In genomic region chr11:101276319-101277070, GRCm38 (mm10) we compare ENCODE assay signal across 11 mouse cellular contexts. TPM values are rescaled to one million over a fixed set of nuclear protein-coding genes. Genes with fewer than 3 reads are reported as not detected.
DNase-seq lines count a peak whose midpoint lies in the region; ATAC-seq and TF ChIP-seq lines count a peak whose summit lies in the region.
"Had no signal": no experiment of that assay in that cellular context is flagged by ENCODE, and none has a peak within 500 bp of the region (broad histone marks: within the 10 kb centered on the region; RNA-seq: fewer than 3 reads in every experiment).

No protein-coding gene starts in this region.

- peak; percentile 38 for DNase-seq in adrenal gland, postnatal 14 days
- no peak for DNase-seq in adrenal gland, adult 2 months
- peak; percentile 28 for DNase-seq in lung, embryonic 14.5 days
- no peak for DNase-seq in lung, postnatal 14 days
- DNase-seq in kidney, postnatal 10 days = peak; percentile 42
- DNase-seq in layer of hippocampus, adult 9-11 months = no peak
- DNase-seq: adrenal gland, postnatal 10 days; right cerebral cortex, postnatal 4 days had no signal

- no peak for ATAC-seq in lung, embryonic 14.5 days (ENCODE audit: insufficient read depth)
- ATAC-seq in stomach, embryonic 15.5 days (ENCODE audit: insufficient read depth, low FRiP score, low read depth) = no peak
- ATAC-seq in CD4-positive, CD25-positive, alpha-beta regulatory T cell, adult 4 months = no peak

- TF ChIP-seq CTCF in lung, embryonic 14.5 days (IDR thresholded peaks at IDR 0.05; ENCODE audit: low read depth) = no peak

- H3K27ac ChIP-seq in lung, embryonic 14.5 days (ENCODE audit: low read depth) = no peak overlapping the region
- no peak overlapping the region for H3K27ac ChIP-seq in stomach, embryonic 15.5 days
- H3K27ac ChIP-seq: limb, embryonic 15.5 days had no signal

- no peak overlapping the region for H3K4me3 ChIP-seq in lung, embryonic 14.5 days (ENCODE audit: low read depth, low read length)
- peak overlapping the region; percentile 7; the same call in 1 of the 2 replicates for H3K4me3 ChIP-seq in stomach, embryonic 15.5 days (replicated peaks)

- no peaks in the 10 kb centered on the region for H3K36me3 ChIP-seq in lung, embryonic 14.5 days (ENCODE audit: insufficient read depth)
- H3K36me3 ChIP-seq in stomach, embryonic 15.5 days = peaks cover 3% of the 10 kb centered on the region; the same call in 1 of the 2 replicates

- H3K4me2 ChIP-seq in lung, embryonic 14.5 days = peak overlapping the region; percentile 88
- peak overlapping the region; percentile 82 for H3K4me2 ChIP-seq in stomach, embryonic 15.5 days

- 28% methylated on average over 27 of the region's 27 CpGs for WGBS in lung, embryonic 14.5 days
- WGBS in stomach, embryonic 15.5 days = 38% methylated on average over 27 of the region's 27 CpGs

- peaks cover 16% of the 10 kb centered on the region for H3K4me1 ChIP-seq in lung, embryonic 14.5 days (ENCODE audit: insufficient read depth)
- peaks cover 27% of the 10 kb centered on the region for H3K4me1 ChIP-seq in stomach, embryonic 15.5 days

- H3K9me3 ChIP-seq in lung, embryonic 14.5 days (ENCODE audit: low read depth, low read length) = no peaks in the 10 kb centered on the region
- H3K9me3 ChIP-seq in stomach, embryonic 15.5 days = no peaks in the 10 kb centered on the region
- H3K9me3 ChIP-seq: limb, embryonic 15.5 days had no signal

- H3K9ac ChIP-seq in lung, embryonic 14.5 days = no peak overlapping the region
- H3K9ac ChIP-seq in stomach, embryonic 15.5 days = no peak overlapping the region
- H3K9ac ChIP-seq: limb, embryonic 15.5 days had no signal

- H3K27me3 ChIP-seq in lung, embryonic 14.5 days (ENCODE audit: insufficient read depth, low read length) = no peaks in the 10 kb centered on the region
- H3K27me3 ChIP-seq in stomach, embryonic 15.5 days (replicated peaks) = no peaks in the 10 kb centered on the region

RNA-seq across cellular contexts. Expression of gene Cntd1, which starts 2.3 kb away (rescaled TPM):
- 0.44 and 0.86 TPM in 2 replicates for total RNA-seq in adrenal gland, postnatal 14 days (2021)
- under 1 TPM; 0.32 to 0.38 TPM for total RNA-seq in adrenal gland, adult 2 months (2021)
- 0.06 and 0.11 TPM in 2 replicates for polyA plus RNA-seq in adrenal gland, adult 2 months (2012; rRNA removed)
- 1.0 and 1.9 TPM in 2 replicates for polyA plus RNA-seq in lung, embryonic 14.5 days (2014; fragmentation: Nextera tagmentation; extraction: Ambion mirVana)
- 0.85 and 1.1 TPM in 2 replicates for polyA plus RNA-seq in stomach, embryonic 15.5 days (2015; fragmentation: Nextera tagmentation; extraction: Ambion mirVana)
- under 1 TPM in 1 of 2 experiments, not detected in 1; 0.97 TPM for polyA plus RNA-seq in CD4-positive, CD25-positive, alpha-beta regulatory T cell, adult 4 months (2017; shearing (Covaris generic))

RNA-seq across cellular contexts. Expression of gene Coa3, which starts 2.4 kb away (rescaled TPM):
- total RNA-seq in adrenal gland, postnatal 14 days (2021) = 79.4 and 80.1 TPM in 2 replicates
- total RNA-seq in adrenal gland, adult 2 months (2021) = 10 to 100 TPM; 68.3 to 84.3 TPM
- polyA plus RNA-seq in adrenal gland, adult 2 months (2012; rRNA removed) = 380 and 465 TPM in 2 replicates
- 190 and 197 TPM in 2 replicates for polyA plus RNA-seq in lung, embryonic 14.5 days (2014; fragmentation: Nextera tagmentation; extraction: Ambion mirVana)
- polyA plus RNA-seq in stomach, embryonic 15.5 days (2015; fragmentation: Nextera tagmentation; extraction: Ambion mirVana) = 202 and 221 TPM in 2 replicates
- polyA plus RNA-seq in CD4-positive, CD25-positive, alpha-beta regulatory T cell, adult 4 months (2017; shearing (Covaris generic)) = 100 to 1,000 TPM; 132 to 135 TPM

RNA-seq across cellular contexts. Expression of gene Wnk4, which starts 16.1 kb away (rescaled TPM):
- 3.4 and 3.6 TPM in 2 replicates for total RNA-seq in adrenal gland, postnatal 14 days (2021)
- 1 to 10 TPM; 2.1 to 3.7 TPM for total RNA-seq in adrenal gland, adult 2 months (2021)
- polyA plus RNA-seq in adrenal gland, adult 2 months (2012; rRNA removed) = 0.62 and 0.94 TPM in 2 replicates
- 5.3 and 5.8 TPM in 2 replicates for polyA plus RNA-seq in lung, embryonic 14.5 days (2014; fragmentation: Nextera tagmentation; extraction: Ambion mirVana)
- 17.9 and 19.8 TPM in 2 replicates for polyA plus RNA-seq in stomach, embryonic 15.5 days (2015; fragmentation: Nextera tagmentation; extraction: Ambion mirVana)
- 1 to 10 TPM in 1 of 2 experiments, under 1 TPM in 1; 0.91 to 1.4 TPM for polyA plus RNA-seq in CD4-positive, CD25-positive, alpha-beta regulatory T cell, adult 4 months (2017; shearing (Covaris generic))

RNA-seq across cellular contexts. Expression of gene Vps25, which starts 23.0 kb away (rescaled TPM):
- 116 and 120 TPM in 2 replicates for total RNA-seq in adrenal gland, postnatal 14 days (2021)
- total RNA-seq in adrenal gland, adult 2 months (2021) = 100 to 1,000 TPM; 102 to 116 TPM
- polyA plus RNA-seq in adrenal gland, adult 2 months (2012; rRNA removed) = 186 and 204 TPM in 2 replicates
- polyA plus RNA-seq in lung, embryonic 14.5 days (2014; fragmentation: Nextera tagmentation; extraction: Ambion mirVana) = 132 and 139 TPM in 2 replicates
- polyA plus RNA-seq in stomach, embryonic 15.5 days (2015; fragmentation: Nextera tagmentation; extraction: Ambion mirVana) = 131 and 138 TPM in 2 replicates
- polyA plus RNA-seq in CD4-positive, CD25-positive, alpha-beta regulatory T cell, adult 4 months (2017; shearing (Covaris generic)) = 100 to 1,000 TPM; 132 to 144 TPM

RNA-seq across cellular contexts. Expression of gene Becn1, which starts 25.6 kb away (rescaled TPM):
- total RNA-seq in adrenal gland, postnatal 14 days (2021) = 135 and 147 TPM in 2 replicates
- total RNA-seq in adrenal gland, adult 2 months (2021) = 100 to 1,000 TPM; 107 to 160 TPM
- 81.6 and 126 TPM in 2 replicates for polyA plus RNA-seq in adrenal gland, adult 2 months (2012; rRNA removed)
- 149 and 154 TPM in 2 replicates for polyA plus RNA-seq in lung, embryonic 14.5 days (2014; fragmentation: Nextera tagmentation; extraction: Ambion mirVana)
- polyA plus RNA-seq in stomach, embryonic 15.5 days (2015; fragmentation: Nextera tagmentation; extraction: Ambion mirVana) = 135 and 142 TPM in 2 replicates
- 10 to 100 TPM; 68.1 to 99.6 TPM for polyA plus RNA-seq in CD4-positive, CD25-positive, alpha-beta regulatory T cell, adult 4 months (2017; shearing (Covaris generic))

Comparison
In these comparisons a context has a peak if more than half of its experiments do, and no peak if none do; other contexts are left out.
1. DNase-seq: peak in adrenal gland, postnatal 14 days (single experiment), lung, embryonic 14.5 days (single experiment) and kidney, postnatal 10 days (single experiment); none in adrenal gland, adult 2 months (single experiment), lung, postnatal 14 days (single experiment) and layer of hippocampus, adult 9-11 months (single experiment).